Mouse (Mus musculus) urinary bladder, postnatal 14 days (tissue): ENCODE measurements around the gene Sh3d21.

Experiments
- DNase-seq: peaks from one replicate; pipeline ENCODE4 v3.0.0; 2021; ENCODE audit warnings: low spot score

Gene Sh3d21

DNA sequence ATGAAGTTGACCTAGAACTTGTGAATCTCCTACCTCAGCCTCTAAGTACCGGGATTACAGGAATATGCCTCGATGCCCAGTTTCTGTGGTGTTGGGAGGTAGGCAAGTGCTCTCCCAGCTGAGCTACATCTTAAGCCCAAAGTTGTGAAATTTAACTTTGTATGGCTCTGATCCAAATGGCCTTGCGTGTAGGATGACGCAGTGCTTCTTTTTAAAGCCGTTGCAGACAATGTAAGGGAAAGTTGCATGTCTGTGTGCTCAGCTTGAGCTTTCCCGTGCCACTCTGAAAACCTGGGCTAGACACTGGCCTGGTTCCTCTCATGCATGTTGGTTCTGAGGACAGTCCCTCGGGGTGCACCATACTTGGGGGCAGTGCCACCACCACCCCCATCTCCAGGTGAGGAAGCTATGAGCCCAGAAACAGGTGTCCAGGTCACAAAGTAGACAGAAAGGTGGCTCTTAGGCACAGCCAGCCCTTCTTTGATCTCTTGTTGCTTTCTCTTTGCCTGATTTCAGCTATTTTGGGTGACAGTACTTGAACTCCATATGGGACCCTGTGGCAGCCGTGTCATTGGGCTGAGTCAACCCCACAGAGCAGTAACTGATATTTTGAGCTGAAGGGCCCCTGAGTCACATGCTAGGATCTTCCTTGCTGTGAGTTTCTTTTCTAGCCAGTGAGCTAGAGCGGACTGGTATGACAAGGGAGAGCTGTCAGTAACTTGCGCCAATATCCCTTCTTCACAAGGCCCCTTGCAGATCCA lies 53.5 kb downstream of the Sh3d21 start:
- DNase-seq = no peak

- DNase-seq = no peak
Observed at GRCm38 (mm10) chr4:126108061-126108740, 55.1 kb downstream of the Sh3d21 start.

GRCm38 (mm10) chr4:126105131-126105783 lies 58.0 kb downstream of the Sh3d21 start:
- DNase-seq = no peak

GRCm38 (mm10) chr4:126104261-126105075 lies 58.8 kb downstream of the Sh3d21 start:
- peak; percentile 51 for DNase-seq

- DNase-seq = peak; percentile 95
Observed at GRCm38 (mm10) chr4:126103590-126104068, 59.7 kb downstream of the Sh3d21 start, which contains the start of gene Stk40. Stk40 (plus strand) TSS chr4:126103957.

GRCm38 (mm10) chr4:126103057-126103581 lies 60.2 kb downstream of the Sh3d21 start:
- peak; percentile 95 for DNase-seq

- peak; percentile 56 for DNase-seq
Observed at GRCm38 (mm10) chr4:126102061-126102841, 61.0 kb downstream of the Sh3d21 start.

DNA sequence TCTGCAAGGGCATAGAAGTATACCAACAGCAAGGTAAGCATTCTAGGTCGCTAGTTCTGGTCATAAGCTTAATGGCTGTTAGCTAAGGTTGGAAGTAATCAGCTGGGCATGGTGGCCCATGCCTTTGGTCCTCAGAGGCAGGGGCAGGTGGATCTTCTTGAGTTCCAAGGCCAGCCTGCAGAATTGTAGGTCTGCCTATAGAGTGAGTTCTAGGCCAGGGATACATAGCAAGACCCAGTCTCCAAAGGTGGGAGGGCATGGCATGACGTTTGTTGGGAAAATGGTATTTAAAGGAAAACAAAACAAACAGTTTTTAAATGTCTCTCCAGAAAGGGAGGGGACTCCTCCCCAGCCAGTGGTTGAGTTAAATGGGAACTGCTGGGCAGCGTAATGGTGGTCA lies 62.5 kb downstream of the Sh3d21 start:
- no peak for DNase-seq
